Mouse (Mus musculus) lung, embryonic 16.5 days (tissue): Measurements from ENCODE around the gene Rasgef1b. TPM values are rescaled to one million over a fixed set of nuclear protein-coding genes. Genes with fewer than 3 reads are reported as not detected.
A peak's percentile ranks its signal among the peaks of the same experiment; 100 is the strongest.

Experiments
- ATAC-seq: fragments of 200-750 bp; cut with Nextera tagmentation; 2 replicates; pipeline ENCODE4 v1.8.0; 2017; ENCODE audit warnings: low read depth, mild to moderate bottlenecking, moderate library complexity
- H3K27ac ChIP-seq: fragments of 300-500 bp; sonication (generic); 2 replicates; pipeline ENCODE4 v1.5.1; 2014; ENCODE audit warnings: mild to moderate bottlenecking, control low read depth, low read length
- H3K27me3 ChIP-seq: fragments of 300-500 bp; sonication (generic); 2 replicates; pipeline ENCODE4 v1.6.1; 2014; ENCODE audit warnings: low read depth, low read length, mixed read lengths; ENCODE audit not compliant: control insufficient read depth, insufficient read depth
- H3K36me3 ChIP-seq: fragments of 300-500 bp; sonication (generic); 2 replicates; pipeline ENCODE4 v1.6.1; 2014; ENCODE audit warnings: low read length; ENCODE audit not compliant: control insufficient read depth, insufficient read depth
- H3K4me1 ChIP-seq: fragments of 300-500 bp; sonication (generic); replicated peaks from 2 replicates; pipeline ENCODE4 v1.6.1; 2014; ENCODE audit warnings: low read length, mixed read lengths; ENCODE audit not compliant: control insufficient read depth, insufficient read depth
- H3K4me2 ChIP-seq: fragments of 300-500 bp; sonication (generic); 2 replicates; pipeline ENCODE4 v1.6.1; 2014; ENCODE audit warnings: low read depth, low read length, control low read depth
- H3K4me3 ChIP-seq: fragments of 300-500 bp; sonication (generic); 2 replicates; pipeline ENCODE4 v1.5.1; 2014; ENCODE audit warnings: mild to moderate bottlenecking, low read length, control low read depth
- H3K9ac ChIP-seq: fragments of 300-500 bp; sonication (generic); 2 replicates; pipeline ENCODE4 v1.6.1; 2014; ENCODE audit warnings: low read length, control low read depth
- H3K9me3 ChIP-seq: fragments of 300-500 bp; sonication (generic); 2 replicates; pipeline ENCODE4 v1.6.1; 2016; ENCODE audit warnings: low read length; ENCODE audit not compliant: control insufficient read depth
- WGBS: fragments of 180-500 bp; shearing (Covaris S2); extraction: QIAGEN DNeasy Blood & Tissue Kit; methylation state at CpG from one replicate; pipeline ENCODE4 v1.1.7; 2014; 5-methylcytosine and 5-hydroxymethylcytosine counted together
- polyA plus RNA-seq: library from polyadenylated mRNA; unstranded; fragments of >200 nt; fragmentation: Nextera tagmentation; extraction: Ambion mirVana; gene quantifications from 2 replicates; pipeline ENCODE4 v1.2.1, GENCODE M21; 2015

The Rasgef1b gene
- polyA plus RNA-seq, 1 experiment from 2014 or later: 17.3 TPM

DNA sequence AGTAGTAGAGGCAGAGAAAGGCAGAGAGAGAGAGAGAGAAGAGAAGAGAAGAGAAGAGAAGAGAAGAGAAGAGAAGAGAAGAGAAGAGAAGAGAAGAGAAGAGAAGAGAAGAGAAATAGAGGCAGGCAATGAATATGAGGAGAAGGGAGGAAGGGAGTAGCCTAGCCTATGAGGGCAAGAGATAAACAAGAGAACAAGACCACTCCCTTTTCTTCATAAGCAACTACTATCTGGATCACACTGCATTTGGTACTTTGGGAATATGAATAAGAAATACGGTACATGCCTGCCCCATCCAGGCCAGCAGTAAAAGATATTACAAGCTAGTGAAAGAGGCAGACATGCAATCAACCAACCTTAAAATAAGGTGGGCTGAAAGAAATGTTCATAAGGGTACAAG is 360.2 kb downstream of the Rasgef1b start:
- no peak overlapping the region for H3K4me3 ChIP-seq
- H3K9me3 ChIP-seq: no peaks in the 10 kb centered on the region
- no peaks in the 10 kb centered on the region for H3K4me1 ChIP-seq
- no peak overlapping the region for H3K9ac ChIP-seq
- no peak overlapping the region for H3K4me2 ChIP-seq
- no peak overlapping the region for H3K27ac ChIP-seq
- H3K27me3 ChIP-seq: no peaks in the 10 kb centered on the region
- WGBS: 83% methylated on average over 1 of the region's 1 CpGs
- no peaks in the 10 kb centered on the region for H3K36me3 ChIP-seq
- ATAC-seq: no peak

DNA sequence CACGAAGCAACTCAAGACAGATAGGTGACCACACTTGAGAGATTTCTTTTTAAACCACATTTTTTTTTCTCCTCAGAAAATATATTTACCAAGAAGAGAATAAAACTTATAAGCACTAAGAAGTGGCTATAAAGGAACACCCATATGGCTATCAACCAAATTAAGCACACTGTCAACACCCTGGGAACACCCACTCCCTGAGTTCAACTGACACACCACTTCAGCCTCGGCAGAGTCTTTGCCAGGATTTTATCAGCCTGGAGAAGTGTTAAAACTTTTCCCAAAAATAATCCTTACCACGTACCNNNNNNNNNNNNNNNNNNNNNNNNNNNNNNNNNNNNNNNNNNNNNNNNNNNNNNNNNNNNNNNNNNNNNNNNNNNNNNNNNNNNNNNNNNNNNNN is 368.3 kb downstream of the Rasgef1b start:
- no peaks in the 10 kb centered on the region for H3K27me3 ChIP-seq
- H3K4me3 ChIP-seq: no peak overlapping the region
- H3K27ac ChIP-seq: no peak overlapping the region
- H3K36me3 ChIP-seq: no peaks in the 10 kb centered on the region
- WGBS: 43% methylated on average over 3 of the region's 3 CpGs
- no peak overlapping the region for H3K4me2 ChIP-seq
- H3K9me3 ChIP-seq: no peaks in the 10 kb centered on the region
- H3K9ac ChIP-seq: no peak overlapping the region
- ATAC-seq: no peak
- H3K4me1 ChIP-seq: no peaks in the 10 kb centered on the region; the same call in 1 of the 2 replicates

DNA sequence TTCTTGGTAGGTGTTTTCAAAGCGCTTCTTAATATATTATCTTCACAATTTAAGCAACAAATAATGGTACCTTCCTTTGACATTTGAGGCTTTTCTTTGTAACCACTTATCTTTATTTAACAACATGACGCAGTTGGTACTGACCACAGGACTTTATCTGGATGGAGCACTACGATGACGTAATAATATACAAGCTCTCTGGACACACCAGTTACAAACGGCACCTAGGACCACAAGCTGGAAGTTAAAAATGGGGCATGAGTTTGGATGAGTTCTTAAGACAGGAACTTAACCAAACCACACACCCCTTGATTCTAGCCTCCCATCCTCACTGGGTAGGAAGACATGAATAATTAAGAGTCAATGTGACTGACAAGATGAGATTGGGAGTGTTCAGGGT is 369.6 kb downstream of the Rasgef1b start:
- H3K9me3 ChIP-seq: no peaks in the 10 kb centered on the region
- no peaks in the 10 kb centered on the region for H3K27me3 ChIP-seq
- H3K27ac ChIP-seq: no peak overlapping the region
- H3K4me1 ChIP-seq: peaks cover 3% of the 10 kb centered on the region; the same call in 1 of the 2 replicates
- no peaks in the 10 kb centered on the region for H3K36me3 ChIP-seq
- no peak overlapping the region for H3K4me3 ChIP-seq
- no peak for ATAC-seq
- H3K9ac ChIP-seq: no peak overlapping the region
- H3K4me2 ChIP-seq: no peak overlapping the region
- 70% methylated on average over 5 of the region's 5 CpGs for WGBS

DNA sequence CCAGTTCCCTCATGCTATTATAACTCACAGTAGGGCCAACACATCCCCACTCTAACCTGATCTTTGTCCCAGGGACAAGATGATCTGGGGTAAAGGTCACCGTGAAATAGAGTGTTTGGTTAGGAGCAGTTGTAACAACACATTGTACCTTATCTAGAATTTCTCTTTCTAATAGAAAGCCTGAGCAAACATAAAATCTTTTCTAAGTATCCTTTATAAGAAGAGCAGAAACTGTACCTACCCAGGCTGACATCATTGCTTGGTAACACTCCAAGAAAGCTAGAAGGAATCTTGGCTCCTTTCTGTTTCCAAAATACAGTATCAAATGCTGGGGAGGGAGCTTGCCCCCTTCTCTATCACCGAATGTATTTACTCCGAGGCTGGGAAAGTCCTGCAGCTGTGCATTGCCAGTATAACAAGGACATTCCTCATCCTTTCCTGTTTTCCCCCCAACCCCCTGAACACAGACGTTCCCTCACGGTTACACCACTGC is 374.2 kb downstream of the Rasgef1b start:
- peak; percentile 59; the same call in 1 of the 2 replicates for ATAC-seq
- Histone ChIP-seq H3K27me3 (no peaks in the 10 kb centered on the region), H3K36me3 (no peaks in the 10 kb centered on the region), H3K9ac (no peak overlapping the region), H3K9me3 (no peaks in the 10 kb centered on the region), H3K4me3 (no peak overlapping the region), H3K4me2 (no peak overlapping the region), H3K4me1 (peaks cover 3% of the 10 kb centered on the region; the same call in 1 of the 2 replicates), H3K27ac (peak overlapping the region; percentile 21; the same call in 1 of the 2 replicates)
- WGBS: 12% methylated on average over 5 of the region's 5 CpGs

DNA sequence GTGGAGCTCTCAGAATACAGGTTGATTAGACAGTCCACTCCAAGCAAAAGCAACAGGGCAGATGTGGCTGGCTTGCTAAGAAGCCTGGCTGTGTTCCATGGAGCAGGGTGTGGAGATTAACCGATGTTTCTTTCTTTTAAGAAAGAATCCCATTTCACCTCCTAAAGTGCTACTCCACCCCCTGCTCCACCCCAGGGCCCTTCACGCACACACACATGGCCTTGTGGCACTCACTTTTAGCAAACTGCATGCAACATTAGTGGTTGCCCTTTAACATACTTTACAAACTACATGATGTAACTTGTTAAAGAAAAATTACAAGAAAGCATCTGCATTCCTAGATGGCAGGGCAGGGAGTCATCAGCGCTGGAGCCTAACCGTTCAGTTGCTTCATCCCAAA is 378.8 kb downstream of the Rasgef1b start:
- ATAC-seq: no peak
- WGBS: 63% methylated on average over 4 of the region's 4 CpGs
- Histone ChIP-seq H3K27me3 (no peaks in the 10 kb centered on the region), H3K9ac (no peak overlapping the region), H3K36me3 (no peaks in the 10 kb centered on the region), H3K4me3 (no peak overlapping the region), H3K4me1 (peaks cover 8% of the 10 kb centered on the region), H3K27ac (no peak overlapping the region), H3K4me2 (no peak overlapping the region), H3K9me3 (no peaks in the 10 kb centered on the region)

DNA sequence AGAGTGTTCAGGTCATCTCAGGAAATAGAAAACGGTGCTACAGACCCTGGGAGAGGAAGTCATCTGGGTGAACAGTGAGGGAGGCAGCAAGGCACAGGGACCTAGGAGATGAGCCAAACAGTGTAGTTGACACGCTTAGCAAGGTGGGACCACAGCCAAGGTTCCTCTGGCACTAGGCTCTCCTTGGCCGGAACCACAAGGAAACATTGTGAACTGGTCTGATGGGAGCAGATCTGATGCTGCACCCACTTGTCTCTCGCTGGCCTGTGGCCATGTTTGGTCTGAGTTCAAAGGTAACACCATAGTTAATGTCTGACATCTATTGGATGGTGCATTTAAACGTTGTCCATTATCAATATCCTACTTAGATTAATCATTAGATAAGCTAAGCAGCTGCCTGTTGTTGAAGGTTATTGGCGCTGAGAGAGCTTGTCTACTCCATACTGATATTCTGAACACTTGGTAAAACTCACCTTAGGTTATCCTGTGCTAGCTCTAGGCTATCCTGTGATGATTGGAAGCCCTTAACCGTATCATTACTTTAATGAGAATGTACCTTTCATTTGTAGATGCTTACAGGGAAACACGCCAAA is 380.5 kb downstream of the Rasgef1b start:
- H3K9me3 ChIP-seq: no peaks in the 10 kb centered on the region
- no peaks in the 10 kb centered on the region for H3K36me3 ChIP-seq
- H3K4me2 ChIP-seq: no peak overlapping the region
- no peak for ATAC-seq
- H3K27ac ChIP-seq: no peak overlapping the region
- 56% methylated on average over 8 of the region's 8 CpGs for WGBS
- no peak overlapping the region for H3K9ac ChIP-seq
- H3K4me3 ChIP-seq: no peak overlapping the region
- H3K27me3 ChIP-seq: no peaks in the 10 kb centered on the region
- H3K4me1 ChIP-seq: peaks cover 6% of the 10 kb centered on the region; the same call in 1 of the 2 replicates

DNA sequence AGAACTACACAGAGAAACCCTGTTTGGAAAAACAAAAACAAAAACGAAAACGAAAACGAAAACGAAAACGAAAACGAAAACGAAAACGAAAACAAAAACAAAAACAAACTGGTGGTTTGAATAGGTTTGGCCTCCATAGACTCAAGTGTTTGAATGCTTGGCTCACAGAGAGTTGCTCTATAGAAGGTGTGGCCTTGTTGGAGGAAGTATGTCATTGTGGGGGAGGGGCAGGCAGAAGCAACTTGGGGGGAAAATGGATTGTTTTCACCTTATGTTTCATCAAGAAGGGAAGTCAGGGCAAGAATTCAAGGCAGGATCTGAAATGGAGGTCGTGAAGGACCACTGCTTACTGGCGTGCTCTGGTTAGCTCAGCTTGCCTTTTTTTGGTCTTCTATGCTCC is 386.3 kb downstream of the Rasgef1b start:
- H3K27ac ChIP-seq: no peak overlapping the region
- no peak for ATAC-seq
- no peaks in the 10 kb centered on the region for H3K9me3 ChIP-seq
- no peak overlapping the region for H3K4me3 ChIP-seq
- H3K9ac ChIP-seq: no peak overlapping the region
- H3K4me1 ChIP-seq: peaks cover 9% of the 10 kb centered on the region; the same call in 1 of the 2 replicates
- 94% methylated on average over 10 of the region's 10 CpGs for WGBS
- no peaks in the 10 kb centered on the region for H3K36me3 ChIP-seq
- no peak overlapping the region for H3K4me2 ChIP-seq
- no peaks in the 10 kb centered on the region for H3K27me3 ChIP-seq

DNA sequence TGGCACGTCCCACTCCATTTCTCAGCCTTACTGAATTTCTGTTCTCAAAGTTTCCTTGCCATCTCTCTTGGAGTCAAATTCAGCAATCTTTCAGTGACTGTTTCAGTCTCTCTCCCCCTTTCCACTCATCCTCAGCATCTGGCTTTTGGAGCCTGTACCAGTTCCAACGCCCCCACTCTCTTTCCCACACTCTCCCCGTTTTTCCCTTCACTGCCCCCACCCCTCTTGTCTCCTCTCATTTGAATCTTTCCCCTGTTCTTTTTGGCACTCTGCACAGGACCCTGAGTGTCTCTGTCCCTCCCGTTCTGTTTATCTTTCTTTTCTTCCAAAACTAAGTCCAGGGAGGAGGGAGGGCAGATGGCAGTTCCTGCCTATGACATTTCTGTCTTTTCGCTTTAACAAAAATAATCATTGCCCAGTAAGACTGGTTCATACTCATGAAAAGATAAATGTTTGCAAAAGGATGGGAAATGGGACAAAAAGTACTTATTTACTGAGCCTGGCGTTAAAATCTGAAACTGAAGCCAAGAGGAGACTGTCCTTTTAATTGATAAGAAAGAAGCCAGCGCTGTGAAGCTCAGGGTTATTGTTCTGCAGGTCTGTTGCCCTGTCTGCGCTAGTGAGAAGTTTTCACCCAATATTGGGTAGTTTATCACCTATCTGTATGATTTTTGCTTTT is 388.4 kb downstream of the Rasgef1b start:
- H3K9ac ChIP-seq: no peak overlapping the region
- no peaks in the 10 kb centered on the region for H3K27me3 ChIP-seq
- peak overlapping the region; percentile 43 for H3K4me3 ChIP-seq
- no peaks in the 10 kb centered on the region for H3K9me3 ChIP-seq
- H3K36me3 ChIP-seq: no peaks in the 10 kb centered on the region
- 35% methylated on average over 8 of the region's 8 CpGs for WGBS
- peak overlapping the region; percentile 32 for H3K27ac ChIP-seq
- peaks cover 9% of the 10 kb centered on the region; the same call in 1 of the 2 replicates for H3K4me1 ChIP-seq
- ATAC-seq: peak; percentile 69
- H3K4me2 ChIP-seq: peak overlapping the region; percentile 63

DNA sequence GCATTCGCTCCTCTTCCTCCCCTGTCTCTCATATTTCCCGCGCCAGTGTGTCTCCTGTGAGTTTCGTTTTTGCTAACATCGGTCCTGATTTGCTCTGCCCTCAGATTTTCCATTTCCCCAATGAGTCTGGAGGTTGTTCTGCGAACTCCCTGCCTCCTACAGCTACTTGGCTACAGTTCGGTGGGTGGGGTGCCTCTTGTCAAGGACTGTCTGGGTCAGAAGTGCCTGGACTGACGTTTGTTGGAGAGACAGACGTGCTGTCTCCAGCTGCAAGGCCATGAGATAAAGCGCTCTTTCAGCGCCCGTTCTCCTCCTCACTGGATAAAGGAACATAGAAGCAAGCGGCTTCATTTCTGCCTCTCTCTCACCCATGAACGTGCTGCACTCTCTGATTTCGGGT is 389.1 kb downstream of the Rasgef1b start:
- no peaks in the 10 kb centered on the region for H3K36me3 ChIP-seq
- H3K4me3 ChIP-seq: peak overlapping the region; percentile 43
- peaks cover 9% of the 10 kb centered on the region; the same call in 1 of the 2 replicates for H3K4me1 ChIP-seq
- ATAC-seq: peak; percentile 91
- 11% methylated on average over 15 of the region's 15 CpGs for WGBS
- H3K9me3 ChIP-seq: no peaks in the 10 kb centered on the region
- peak overlapping the region; percentile 63 for H3K4me2 ChIP-seq
- no peaks in the 10 kb centered on the region for H3K27me3 ChIP-seq
- peak overlapping the region; percentile 32 for H3K27ac ChIP-seq
- H3K9ac ChIP-seq: peak overlapping the region; percentile 55
